Mouse (Mus musculus) testis, adult 2 months (tissue): ENCODE measurements around the gene Bcl7a.

Source experiments
- CTCF ChIP-seq: fragments of 200-500 bp; IDR thresholded peaks from 2 replicates; pipeline ENCODE4 v1.5.1; 2012; ENCODE audit warnings: low read depth, mild to moderate bottlenecking, inconsistent platforms, low read length, moderate library complexity; ENCODE audit not compliant: control insufficient read depth, insufficient read depth, insufficient replicate concordance
- POLR2A ChIP-seq: fragments of 200-500 bp; IDR thresholded peaks from 2 replicates; pipeline ENCODE4 v1.6.1; 2012; ENCODE audit warnings: low read depth, mild to moderate bottlenecking, inconsistent platforms, low read length, moderate library complexity; ENCODE audit not compliant: control insufficient read depth

DNA sequence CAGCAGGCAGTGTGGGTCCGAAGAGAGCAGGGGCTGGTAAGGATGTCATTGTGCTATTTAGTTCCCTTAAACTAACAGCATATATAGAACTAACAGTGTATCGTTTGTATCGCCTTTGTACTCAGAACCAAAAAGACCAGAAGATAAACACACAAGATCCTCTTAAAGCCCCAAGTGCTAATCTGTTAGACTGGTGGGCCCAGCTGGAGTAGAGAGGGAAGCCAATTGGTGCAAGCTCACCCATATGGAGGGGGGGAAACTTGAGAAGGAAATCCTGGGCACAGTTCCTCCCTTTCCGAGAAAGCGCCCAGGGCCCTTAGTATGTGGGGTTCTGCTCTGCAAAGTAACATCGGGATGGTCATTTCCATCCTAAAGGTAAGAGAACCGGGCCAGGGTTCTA is 33.4 kb upstream of the Bcl7a start:
- no peak for TF ChIP-seq CTCF
- no peak for TF ChIP-seq POLR2A
